Mouse (Mus musculus) fat pad, adult 2 months (tissue): ENCODE results near the gene Lkaaear1.

ENCODE experiments used
- DNase-seq: peaks from one replicate; pipeline ENCODE4 v3.0.0-alpha.2; 2011; ENCODE audit warnings: low read depth, low spot score; ENCODE audit errors: extremely low read depth

Lkaaear1 gene

GRCm38 (mm10) chr2:181698241-181698640 lies at the start of gene Lkaaear1:
TSS of gene Lkaaear1 (minus strand) at chr2:181698442.
- DNase-seq = no peak

- no peak for DNase-seq
Observed at GRCm38 (mm10) chr2:181730051-181730450, 31.8 kb upstream of the Lkaaear1 start.

GRCm38 (mm10) chr2:181727659-181728262 lies 29.5 kb upstream of the Lkaaear1 start:
- no peak for DNase-seq

- no peak for DNase-seq
Observed at GRCm38 (mm10) chr2:181722213-181722612, 24.0 kb upstream of the Lkaaear1 start.

DNA sequence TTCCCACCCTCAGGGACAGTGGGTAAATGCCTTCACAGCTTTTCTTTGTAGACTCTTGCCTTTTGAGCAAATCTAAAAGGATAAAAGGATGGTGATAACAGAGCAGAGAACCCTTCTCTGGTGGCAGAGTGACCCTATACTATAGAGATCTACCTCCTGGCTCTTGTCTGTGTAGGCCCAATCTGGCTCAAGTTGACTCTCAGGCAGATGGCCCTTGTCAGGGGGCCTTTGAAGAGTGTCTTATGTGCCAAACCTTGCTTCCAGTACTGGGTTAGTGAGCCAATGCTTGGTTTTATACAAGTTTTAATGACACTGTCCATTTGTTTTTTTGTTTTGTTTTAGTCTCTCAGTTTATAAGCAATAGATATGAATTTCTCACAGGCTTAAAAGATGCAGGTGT lies 23.0 kb upstream of the Lkaaear1 start:
- no peak for DNase-seq

GRCm38 (mm10) chr2:181720061-181720460 lies 21.8 kb upstream of the Lkaaear1 start:
- DNase-seq = no peak

DNA sequence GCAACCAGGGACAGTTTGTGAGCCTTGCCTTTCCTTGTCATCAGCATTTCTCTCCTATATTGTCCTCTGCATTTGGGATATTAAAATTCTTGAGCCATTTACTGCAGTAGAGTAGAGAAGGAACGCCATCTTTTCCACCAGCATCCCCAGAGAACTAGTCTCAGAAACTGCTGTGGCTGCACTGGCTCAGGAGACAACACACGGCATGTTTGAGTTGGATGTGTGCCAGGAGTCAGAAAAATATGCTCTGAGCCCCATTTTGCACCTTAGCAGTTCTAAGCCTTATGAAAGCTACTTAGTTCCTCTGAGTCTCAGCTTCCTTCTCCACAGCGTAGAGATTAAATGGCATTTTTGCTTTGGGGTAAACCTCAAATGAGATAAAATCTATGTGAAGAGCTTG lies 18.7 kb upstream of the Lkaaear1 start:
- DNase-seq = no peak

DNA sequence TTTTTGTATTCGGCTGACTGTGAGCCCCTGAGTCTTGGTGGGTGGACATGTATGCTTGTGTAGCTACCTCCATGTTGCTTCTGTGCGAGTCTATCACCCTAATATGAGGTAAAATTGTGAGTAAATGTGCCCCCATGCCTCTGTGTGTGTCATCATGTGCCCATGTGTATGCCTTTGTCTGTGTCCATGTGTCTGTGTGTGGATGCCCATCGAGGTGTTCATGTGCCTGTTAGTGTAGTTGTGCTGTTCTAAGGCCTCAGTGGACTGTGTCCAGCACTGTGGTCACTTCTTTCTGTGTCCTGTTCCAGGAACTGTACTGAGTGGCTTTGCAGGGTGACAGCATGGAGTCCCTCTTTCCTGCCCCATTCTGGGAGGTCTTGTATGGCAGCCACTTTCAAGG lies 17.1 kb upstream of the Lkaaear1 start:
- DNase-seq = no peak

- DNase-seq = no peak
Observed at GRCm38 (mm10) chr2:181714903-181715326, 16.7 kb upstream of the Lkaaear1 start, which contains the start of gene Oprl1. TSS of gene Oprl1 (plus strand) at chr2:181715016.

GRCm38 (mm10) chr2:181713749-181714148 lies 15.5 kb upstream of the Lkaaear1 start:
- DNase-seq = no peak

GRCm38 (mm10) chr2:181706668-181707067 lies 8.4 kb upstream of the Lkaaear1 start:
- DNase-seq = no peak

GRCm38 (mm10) chr2:181696801-181697420 lies 1.3 kb downstream of the Lkaaear1 start:
- DNase-seq = no peak

DNA sequence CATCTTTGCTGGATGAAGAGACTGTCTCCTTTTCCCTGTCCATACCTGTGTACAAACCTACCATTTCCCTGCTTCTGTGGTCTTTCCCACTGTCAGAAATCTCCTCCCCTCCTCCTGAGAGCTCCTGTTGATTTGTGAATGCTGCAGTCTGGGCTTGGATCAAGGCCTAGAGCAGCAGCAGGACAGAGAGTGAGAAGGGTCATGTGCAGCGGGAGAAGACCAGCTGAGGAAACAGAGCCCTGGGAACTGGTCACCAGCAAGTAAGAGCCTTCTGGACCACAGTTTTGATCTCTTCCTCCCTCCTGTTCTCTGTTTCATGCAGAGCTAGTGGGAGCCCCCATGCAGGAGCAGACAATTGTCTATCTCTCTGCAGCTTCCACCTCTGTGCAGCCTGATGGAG lies 2.5 kb downstream of the Lkaaear1 start:
- no peak for DNase-seq

- no peak for DNase-seq
Observed at GRCm38 (mm10) chr2:181694581-181694980, 3.7 kb downstream of the Lkaaear1 start.

DNA sequence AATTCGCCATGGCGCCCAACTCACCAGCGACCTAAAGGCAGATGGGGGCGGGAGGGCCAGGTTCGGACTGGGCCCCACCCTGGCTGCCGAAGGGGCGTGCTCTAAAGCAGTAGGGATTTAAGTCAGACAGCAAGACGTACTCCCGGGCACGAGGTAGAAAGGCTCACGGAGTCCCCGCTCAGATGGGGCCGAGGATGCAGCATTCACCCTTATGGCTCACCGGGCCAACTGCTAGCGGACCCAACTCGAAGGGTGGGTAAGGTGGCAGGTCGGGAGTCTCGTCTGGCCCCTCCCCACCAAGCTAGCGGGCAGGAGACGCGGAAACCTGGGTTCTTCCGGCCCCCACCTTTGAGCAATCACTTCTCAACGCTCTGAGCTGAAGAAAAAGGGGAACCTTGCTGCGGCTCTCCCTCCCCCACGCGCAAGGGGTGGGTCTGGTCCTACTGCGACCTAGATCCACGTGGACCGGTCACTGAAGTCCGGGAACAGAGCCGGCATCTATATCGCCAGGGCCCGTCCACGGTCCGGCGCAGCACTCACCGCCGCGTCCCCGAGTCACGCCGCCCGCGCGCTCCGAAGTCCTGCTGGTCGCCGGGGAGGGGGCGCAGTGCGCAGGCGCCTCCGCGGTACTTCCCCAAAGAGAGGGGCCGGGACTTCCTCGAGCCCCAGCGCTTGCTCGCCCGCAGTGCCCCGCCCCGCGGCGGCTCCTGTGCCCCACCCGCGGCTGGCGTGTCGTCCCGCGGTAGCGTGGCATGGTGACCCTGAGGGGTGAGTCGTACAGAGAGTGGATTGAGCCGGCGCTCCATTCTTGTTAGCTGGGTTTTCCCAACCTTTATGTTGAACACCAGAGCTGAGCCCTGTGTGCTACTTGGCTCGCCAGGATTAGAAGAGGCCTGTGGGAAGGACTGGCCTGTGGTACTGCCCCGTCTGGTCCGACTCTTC lies 4.6 kb downstream of the Lkaaear1 start, which contains the start of gene Rgs19:
Gene Rgs19 (minus strand): TSS at position 639 of the 942 bp plus-strand sequence.
- DNase-seq = no peak

DNA sequence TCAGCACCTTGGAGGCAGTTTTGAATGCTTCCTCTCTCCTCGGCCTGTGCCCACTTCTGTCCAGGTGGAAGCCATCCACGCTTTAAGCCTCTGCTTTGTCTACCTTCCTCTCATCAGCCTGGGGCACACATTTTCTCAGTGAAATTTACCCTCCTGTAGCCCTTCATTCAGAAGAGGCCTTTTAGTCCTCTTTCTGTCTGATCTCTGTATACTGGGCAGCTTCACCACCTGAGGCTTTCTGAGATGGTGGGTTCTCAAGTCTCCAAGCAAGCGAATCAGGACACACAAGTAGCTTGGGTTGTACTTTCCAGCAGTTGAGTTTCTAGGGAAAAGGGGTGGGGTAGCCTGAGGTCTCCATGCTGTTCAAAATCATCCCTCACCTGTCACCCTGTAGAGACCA lies 5.9 kb downstream of the Lkaaear1 start:
- DNase-seq = no peak

GRCm38 (mm10) chr2:181691571-181691970 lies 6.7 kb downstream of the Lkaaear1 start:
- no peak for DNase-seq

DNA sequence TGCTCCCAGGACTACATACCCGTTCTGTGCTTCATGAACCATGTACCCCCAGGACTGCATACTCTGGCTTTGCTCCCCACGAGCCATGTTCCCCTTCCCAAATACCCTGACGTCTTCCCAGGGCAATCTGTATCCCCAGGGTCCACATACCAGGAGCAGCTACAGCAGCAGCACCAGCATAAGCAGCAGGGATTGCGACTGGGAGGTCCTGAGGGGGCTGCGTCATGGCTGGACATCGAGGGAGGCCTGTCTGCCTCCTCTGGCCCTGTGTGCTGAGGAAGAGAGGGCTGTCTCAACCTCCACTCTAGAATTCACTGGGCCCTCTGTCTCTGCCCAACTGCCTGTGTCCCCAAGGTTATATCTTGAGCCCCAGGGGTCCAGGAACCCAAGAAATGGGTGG lies 7.2 kb downstream of the Lkaaear1 start:
- DNase-seq = no peak

GRCm38 (mm10) chr2:181689466-181690160 lies 8.6 kb downstream of the Lkaaear1 start:
- DNase-seq = no peak

GRCm38 (mm10) chr2:181687586-181687985 lies 10.7 kb downstream of the Lkaaear1 start:
- no peak for DNase-seq

DNA sequence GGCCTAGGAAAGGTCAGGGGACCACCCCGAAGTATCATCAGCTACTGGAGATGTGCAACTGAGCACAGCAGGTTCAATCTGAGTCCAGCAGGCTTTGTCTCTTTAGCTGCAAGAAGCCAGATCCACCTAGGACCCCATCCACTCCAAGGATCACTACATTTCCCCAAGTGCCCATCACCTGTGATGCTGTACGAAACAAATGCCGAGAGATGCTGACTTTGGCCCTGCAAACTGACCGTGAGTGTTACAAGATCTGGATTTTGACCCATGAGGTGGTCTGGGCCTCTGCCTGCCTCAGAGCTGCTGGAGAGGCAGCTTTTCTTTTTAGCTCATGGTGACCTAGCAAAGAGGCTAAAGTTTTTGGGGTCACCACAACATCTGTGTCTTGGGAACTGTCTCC lies 12.6 kb downstream of the Lkaaear1 start:
- no peak for DNase-seq
